Mouse (Mus musculus): ENCODE data around the gene Adgrg3. TPM values are rescaled to one million over a fixed set of nuclear protein-coding genes. Genes with fewer than 3 reads are reported as not detected.

Adgrg3 gene
- total RNA-seq, 2 experiments from 2014 or later, result 0.18 to 0.34 TPM

DNA sequence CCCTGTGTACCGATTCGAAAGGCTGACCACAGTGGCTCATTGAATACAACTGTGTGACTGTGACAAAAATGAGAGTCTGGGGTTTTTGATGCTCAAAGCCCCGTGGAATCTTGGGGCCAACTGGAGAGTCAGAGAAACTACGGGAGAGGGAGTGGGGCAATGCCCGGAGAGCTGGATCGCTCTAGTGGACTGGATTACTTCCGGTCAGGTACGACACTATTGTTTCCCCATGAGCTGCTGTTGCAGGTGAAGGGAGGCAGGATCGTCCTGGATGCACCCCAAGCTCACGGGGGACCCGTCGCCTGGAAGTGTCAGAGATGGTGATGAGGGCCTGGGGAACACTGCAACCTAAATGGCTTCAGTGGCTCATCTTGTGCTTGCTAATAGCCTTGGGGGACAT is 21.5 kb upstream of the Adgrg3 start:
- Histone ChIP-seq H3K27ac (peak overlapping the region; percentile 94), H3K4me3 (peak overlapping the region; percentile 46)
- no peak for DNase-seq (ENCODE audit: low spot score in 2 of 2)
- no peak for TF ChIP-seq CTCF (conservative IDR thresholded peaks at IDR 0.05)

GRCm38 (mm10) chr8:94996899-94997856 is 20.3 kb upstream of the Adgrg3 start:
- peak overlapping the region; percentile 94 for H3K27ac ChIP-seq
- peak overlapping the region; percentile 46 for H3K4me3 ChIP-seq

GRCm38 (mm10) chr8:94997857-94998243 is 19.6 kb upstream of the Adgrg3 start:
- no peak for DNase-seq (ENCODE audit: low spot score in 2 of 2)
- H3K4me3 ChIP-seq, result peak overlapping the region; percentile 46; the same call in 1 of the 2 replicates
- H3K27ac ChIP-seq, result peak overlapping the region; percentile 94
- no peak for TF ChIP-seq CTCF (conservative IDR thresholded peaks at IDR 0.05)

More at GRCm38 (mm10) chr8:94996899-94997856, 20.3 kb upstream of the Adgrg3 start:
- TF ChIP-seq CTCF (conservative IDR thresholded peaks at IDR 0.05), result no peak
- DNase-seq (ENCODE audit: low spot score in 2 of 2), result no peak

DNA sequence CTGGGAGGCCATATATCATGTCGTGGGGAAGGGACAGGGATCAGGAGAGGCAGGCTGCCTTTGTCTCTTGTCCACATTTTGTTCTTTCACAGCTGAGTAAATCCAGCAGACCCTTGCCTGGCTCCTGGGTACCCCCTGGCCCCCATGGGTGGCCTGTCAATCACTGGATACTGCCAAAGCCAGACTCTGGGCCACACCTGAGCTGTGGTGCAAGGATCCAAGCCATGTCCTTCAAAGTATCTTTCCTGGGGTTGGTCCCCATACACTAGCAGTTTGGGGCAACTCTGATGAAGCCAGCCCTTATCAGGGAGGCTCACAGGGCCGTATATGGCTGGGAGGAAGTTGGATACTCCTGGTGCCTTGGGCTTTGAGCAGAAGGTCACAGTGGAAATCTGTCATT is 19.1 kb upstream of the Adgrg3 start:
- Histone ChIP-seq H3K27ac (peak overlapping the region; percentile 94), H3K4me3 (no peak overlapping the region; the same call in 1 of the 2 replicates)
- no peak for TF ChIP-seq CTCF (conservative IDR thresholded peaks at IDR 0.05)
- no peak for DNase-seq (ENCODE audit: low spot score in 2 of 2)

DNA sequence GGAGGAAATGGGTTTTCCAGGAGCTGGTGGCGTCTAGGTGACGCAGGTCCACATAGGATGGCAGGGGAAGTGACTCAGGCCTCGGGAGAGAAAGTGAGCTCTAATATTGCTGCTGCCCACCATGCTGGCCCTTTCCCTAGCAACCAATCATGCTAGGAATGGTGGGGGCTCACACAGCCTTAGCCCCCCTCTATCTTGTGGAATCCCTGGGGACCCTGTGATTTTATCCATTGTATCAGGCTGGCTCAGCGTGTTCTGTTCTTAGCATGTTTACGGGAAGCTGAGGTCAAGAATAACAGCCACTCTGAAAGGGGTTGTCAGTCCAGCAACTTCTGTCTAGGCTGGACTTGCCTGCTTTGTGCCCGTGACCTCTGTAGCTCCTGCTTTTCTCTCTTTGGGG is 18.5 kb upstream of the Adgrg3 start:
- no peak overlapping the region; the same call in 1 of the 2 replicates for H3K4me3 ChIP-seq
- DNase-seq (ENCODE audit: low spot score in 2 of 2), result no peak
- H3K27ac ChIP-seq, result peak overlapping the region; percentile 94
- no peak for TF ChIP-seq CTCF (conservative IDR thresholded peaks at IDR 0.05)

- H3K4me3 ChIP-seq, result no peak overlapping the region
- no peak for TF ChIP-seq CTCF (conservative IDR thresholded peaks at IDR 0.05)
- peak overlapping the region; percentile 79 for H3K27ac ChIP-seq
- DNase-seq (ENCODE audit: low spot score in 2 of 2), result no peak
These were observed 17.5 kb upstream of the Adgrg3 start for GRCm38 (mm10) chr8:94999956-95000355.

- H3K4me3 ChIP-seq, result no peak overlapping the region; the same call in 1 of the 2 replicates
- peak overlapping the region; percentile 79 for H3K27ac ChIP-seq
- TF ChIP-seq CTCF (conservative IDR thresholded peaks at IDR 0.05), result no peak
- DNase-seq (ENCODE audit: low spot score in 2 of 2), result peak in 1 of 2 experiments; percentile 41
These were observed 16.8 kb upstream of the Adgrg3 start for GRCm38 (mm10) chr8:95000684-95001083.

GRCm38 (mm10) chr8:95001165-95001564 is 16.3 kb upstream of the Adgrg3 start:
- DNase-seq (ENCODE audit: low spot score in 2 of 2), result no peak
- TF ChIP-seq CTCF (conservative IDR thresholded peaks at IDR 0.05), result no peak
- H3K27ac ChIP-seq, result peak overlapping the region; percentile 79
- no peak overlapping the region for H3K4me3 ChIP-seq

- Histone ChIP-seq H3K4me3 (no peak overlapping the region), H3K27ac (peak overlapping the region; percentile 79)
- TF ChIP-seq CTCF (conservative IDR thresholded peaks at IDR 0.05), result peak; percentile 96
- DNase-seq (ENCODE audit: low spot score in 2 of 2), result peak; percentile 74 to 79
These were observed 15.8 kb upstream of the Adgrg3 start for GRCm38 (mm10) chr8:95001655-95002054.

DNA sequence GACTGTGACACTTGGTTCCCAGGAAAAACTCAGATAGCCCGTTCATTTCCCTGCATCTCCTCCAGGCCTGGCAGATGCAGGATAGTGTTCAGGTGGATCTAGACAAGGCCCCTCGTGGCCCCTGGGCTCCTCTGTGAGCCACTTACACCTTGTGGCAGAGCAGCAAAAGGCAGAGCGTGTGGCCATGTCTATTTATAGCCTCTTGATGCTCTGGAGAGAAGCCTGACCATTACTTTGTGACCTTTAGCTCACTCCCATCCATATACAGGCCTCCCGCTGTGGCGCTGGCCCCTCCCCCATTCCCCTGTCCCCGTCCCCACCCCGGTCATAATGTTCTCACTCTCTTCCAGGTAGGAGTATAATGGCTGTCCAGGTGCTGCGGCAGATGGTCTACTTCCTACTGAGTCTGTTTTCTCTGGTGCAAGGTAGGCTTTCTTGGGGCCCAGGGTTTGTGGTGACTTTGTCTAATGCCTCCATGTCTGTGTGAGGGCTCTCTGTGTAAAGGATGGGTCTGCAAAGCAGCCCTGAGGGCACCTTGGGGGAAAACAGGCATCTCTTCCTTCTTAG is 15.3 kb upstream of the Adgrg3 start:
- no peak for TF ChIP-seq CTCF (conservative IDR thresholded peaks at IDR 0.05)
- Histone ChIP-seq H3K4me3 (no peak overlapping the region), H3K27ac (no peak overlapping the region)
- no peak for DNase-seq (ENCODE audit: low spot score in 2 of 2)

DNA sequence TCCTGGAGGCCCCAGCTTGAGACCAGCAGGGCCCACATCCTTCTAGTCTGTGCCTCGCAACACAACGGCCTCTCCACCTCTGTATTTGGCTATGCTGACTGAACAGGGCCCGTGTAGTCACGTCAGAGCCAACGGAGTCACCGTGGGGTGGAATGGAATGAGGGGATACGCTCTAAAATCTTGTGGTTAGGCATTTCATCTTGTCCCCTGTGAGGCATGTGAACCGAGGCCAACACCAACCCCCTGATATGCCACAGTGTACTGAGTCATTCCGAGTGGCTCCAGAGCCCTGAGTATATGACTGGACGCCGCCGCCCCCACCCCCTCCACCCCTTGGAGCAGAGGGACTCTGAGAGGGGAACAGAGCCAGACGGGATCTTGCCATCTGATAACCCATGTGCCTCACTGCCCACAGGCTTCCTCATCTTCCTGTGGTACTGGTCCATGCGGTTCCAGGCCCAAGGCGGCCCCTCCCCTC is 5.0 kb upstream of the Adgrg3 start:
- Histone ChIP-seq H3K4me3 (no peak overlapping the region), H3K27ac (no peak overlapping the region)
- no peak for TF ChIP-seq CTCF (conservative IDR thresholded peaks at IDR 0.05)
- no peak for DNase-seq (ENCODE audit: low spot score in 2 of 2)

GRCm38 (mm10) chr8:95015866-95016265 is 1.6 kb upstream of the Adgrg3 start:
- Histone ChIP-seq H3K27ac (no peak overlapping the region), H3K4me3 (no peak overlapping the region)
- DNase-seq (ENCODE audit: low spot score in 2 of 2), result no peak
- no peak for TF ChIP-seq CTCF (conservative IDR thresholded peaks at IDR 0.05)

DNA sequence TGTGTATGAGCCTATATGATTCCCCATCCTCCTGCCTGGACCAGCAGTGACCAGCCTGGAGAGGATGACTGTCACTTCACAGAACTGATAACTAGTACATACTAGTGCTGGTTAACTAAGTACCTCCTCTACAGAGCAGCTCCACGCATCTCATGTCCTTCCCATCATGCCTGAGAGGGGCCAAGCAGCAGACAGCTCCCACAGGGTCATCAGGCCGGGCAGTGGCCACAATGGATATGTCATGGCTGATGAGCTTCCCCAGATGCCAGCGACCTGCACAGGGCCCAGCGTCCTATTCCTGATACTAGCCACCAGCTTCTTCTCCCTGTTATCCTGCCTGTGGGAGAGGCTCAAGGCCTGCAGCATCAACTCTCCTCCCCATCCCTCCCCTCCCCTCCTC is 808 bp upstream of the Adgrg3 start:
- Histone ChIP-seq H3K4me3 (no peak overlapping the region), H3K27ac (no peak overlapping the region)
- no peak for DNase-seq (ENCODE audit: low spot score in 2 of 2)
- TF ChIP-seq CTCF (conservative IDR thresholded peaks at IDR 0.05), result no peak

Measured in layer of hippocampus, adult 2 months (tissue).